Mouse (Mus musculus) layer of hippocampus, adult 2 months (tissue): ENCODE data around the gene Ifnlr1. TPM values are rescaled to one million over a fixed set of nuclear protein-coding genes. Genes with fewer than 3 reads are reported as not detected.

Source experiments
- DNase-seq, 2 experiments: peaks; one replicate each; pipeline ENCODE4 v3.0.0; 2022; ENCODE audit warnings: low spot score in 2 of 2
- H3K27ac ChIP-seq: fragments of 200-600 bp; 2 replicates; pipeline ENCODE4 v1.8.1; 2022
- H3K4me3 ChIP-seq: fragments of 200-600 bp; 2 replicates; pipeline ENCODE4 v1.8.1; 2022; ENCODE audit warnings: mild to moderate bottlenecking
- CTCF ChIP-seq: fragments of 200-600 bp; conservative IDR thresholded peaks from 2 replicates; pipeline ENCODE4 v1.8.1; 2022; ENCODE audit warnings: antibody characterized with exemption, mild to moderate bottlenecking, moderate library complexity
- total RNA-seq, 2 experiments: library from RNA; stranded (reverse); gene quantifications; 2 replicates each; pipeline ENCODE4 v1.2.3; 2021

The Ifnlr1 gene
- total RNA-seq, 2 experiments from 2014 or later: 0.10 to 0.27 TPM

- no peak for DNase-seq
- no peak overlapping the region for H3K4me3 ChIP-seq
- no peak for TF ChIP-seq CTCF
- H3K27ac ChIP-seq: no peak overlapping the region
Measured at GRCm38 (mm10) chr4:135736903-135737302, 50.8 kb downstream of the Ifnlr1 start.

- no peak for DNase-seq
- Histone ChIP-seq H3K27ac (no peak overlapping the region), H3K4me3 (no peak overlapping the region)
- TF ChIP-seq CTCF: no peak
Measured at GRCm38 (mm10) chr4:135738237-135738636, 52.1 kb downstream of the Ifnlr1 start.

GRCm38 (mm10) chr4:135739148-135739547 is 53.1 kb downstream of the Ifnlr1 start:
- no peak for TF ChIP-seq CTCF
- DNase-seq: no peak
- Histone ChIP-seq H3K4me3 (no peak overlapping the region), H3K27ac (no peak overlapping the region)

DNA sequence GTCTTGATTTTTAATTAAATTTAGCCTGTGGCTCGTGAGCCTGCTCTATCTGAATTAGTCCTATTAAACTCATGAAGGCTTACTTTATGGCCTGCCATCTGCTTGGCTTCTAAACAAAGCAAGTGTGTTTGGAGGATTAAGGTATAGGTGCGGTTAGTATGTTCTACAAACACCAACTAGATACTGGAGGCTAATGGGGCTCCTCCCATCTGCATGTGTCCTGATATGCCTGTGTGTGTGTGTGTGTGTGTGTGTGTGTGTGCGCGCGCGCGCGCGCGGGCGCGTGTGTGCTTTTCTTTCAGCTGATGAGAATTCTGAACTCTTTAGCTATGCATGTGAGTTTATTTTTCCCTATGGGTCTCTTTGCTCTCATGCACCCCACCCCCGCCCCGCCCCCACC is 53.6 kb downstream of the Ifnlr1 start:
- no peak for TF ChIP-seq CTCF
- Histone ChIP-seq H3K4me3 (no peak overlapping the region), H3K27ac (no peak overlapping the region)
- no peak for DNase-seq

DNA sequence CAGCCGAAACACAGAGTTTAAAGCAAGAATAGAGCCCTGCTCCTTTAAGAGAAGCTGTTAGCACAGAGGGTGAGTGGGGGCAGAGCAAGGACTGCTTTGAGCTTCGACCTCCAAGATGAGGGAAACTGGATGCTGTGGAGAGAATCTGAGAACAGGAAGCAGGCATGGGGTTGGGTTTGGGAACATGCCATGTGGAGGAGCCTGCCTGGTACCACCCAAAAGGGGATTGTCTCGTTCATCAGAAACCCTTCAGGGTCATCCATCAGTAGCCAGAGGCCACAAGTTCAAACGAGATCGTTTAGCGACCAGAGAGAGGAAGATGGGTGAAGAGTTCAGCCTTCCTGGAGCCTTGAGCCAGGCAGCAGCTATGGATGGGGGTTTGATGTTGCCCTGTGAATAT is 57.4 kb downstream of the Ifnlr1 start:
- H3K27ac ChIP-seq: no peak overlapping the region
- no peak overlapping the region for H3K4me3 ChIP-seq
- no peak for TF ChIP-seq CTCF
- no peak for DNase-seq

DNA sequence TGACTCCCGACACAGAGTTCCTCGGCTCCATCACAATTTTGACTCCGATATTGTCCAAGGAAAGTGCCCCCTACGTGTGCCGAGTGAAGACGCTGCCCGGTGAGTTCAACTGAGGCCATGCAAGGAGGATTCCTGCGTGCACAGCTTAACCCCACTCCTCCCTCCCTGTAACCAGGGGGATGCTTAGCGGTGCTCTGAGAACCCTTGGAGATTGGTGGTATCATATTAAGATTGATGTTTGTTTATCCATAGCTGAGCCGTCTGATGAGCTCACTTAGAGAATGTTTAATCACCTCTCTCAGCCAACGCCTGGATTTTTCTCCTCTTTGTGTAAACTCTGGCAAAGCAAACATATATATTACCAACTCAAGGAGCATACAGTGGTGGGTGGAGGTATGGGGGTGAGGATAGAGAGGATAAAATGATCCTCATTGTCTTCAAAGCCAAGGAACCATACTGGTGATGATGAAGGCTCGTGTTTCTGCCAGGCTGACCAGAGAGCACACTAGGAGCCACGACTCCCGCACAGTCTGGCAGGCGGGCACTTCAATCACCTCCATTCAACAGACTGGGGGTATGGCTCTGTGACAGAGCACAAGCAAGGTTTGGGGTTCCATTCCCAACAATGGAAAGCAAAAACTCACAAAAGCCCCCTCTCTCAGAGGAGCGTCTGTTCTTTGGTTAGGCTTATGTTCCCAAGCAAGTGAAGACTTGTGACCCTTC is 58.8 kb downstream of the Ifnlr1 start:
- no peak overlapping the region for H3K4me3 ChIP-seq
- no peak for TF ChIP-seq CTCF
- no peak for DNase-seq
- no peak overlapping the region for H3K27ac ChIP-seq

DNA sequence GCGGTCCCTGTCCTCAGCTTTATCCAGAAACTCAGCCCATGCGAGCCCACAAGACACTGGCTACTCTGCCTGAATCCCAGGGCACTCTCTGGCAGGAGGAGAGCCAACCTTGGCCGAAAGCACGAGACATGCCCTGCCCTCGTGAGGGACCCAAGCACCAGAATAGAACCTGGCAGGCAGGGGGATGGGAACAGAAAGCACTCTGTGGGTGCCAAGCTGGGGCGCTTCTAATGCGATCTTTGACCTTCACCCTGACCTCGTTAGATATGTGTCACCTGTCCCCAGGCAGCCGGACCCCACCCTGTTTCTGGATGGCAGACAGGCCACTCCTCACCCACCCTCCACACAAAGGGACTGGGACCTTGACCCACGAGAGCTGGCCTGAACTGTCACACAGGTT is 59.5 kb downstream of the Ifnlr1 start:
- no peak for DNase-seq
- no peak for TF ChIP-seq CTCF

DNA sequence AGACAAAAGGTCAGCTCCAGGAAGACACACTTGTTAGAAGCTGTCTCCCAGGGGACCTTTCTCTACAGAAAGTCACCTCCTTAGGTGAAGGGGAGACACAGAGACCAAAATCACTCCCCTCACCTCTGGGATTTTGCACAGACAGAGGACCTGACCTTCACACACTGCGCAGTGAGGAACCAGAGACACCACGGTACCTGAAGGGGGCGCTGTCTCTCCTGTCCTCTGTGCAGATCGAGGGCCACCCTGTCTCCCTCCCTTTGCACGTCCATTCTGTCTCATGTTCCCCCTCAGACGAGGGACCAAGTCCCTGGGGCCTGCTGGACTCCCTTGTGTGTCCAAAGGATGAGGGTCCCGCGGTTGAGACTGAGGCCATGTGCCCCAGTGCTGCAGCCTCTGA is 64.8 kb downstream of the Ifnlr1 start:
- peak; percentile 37; the same call in 1 of the 2 replicates for TF ChIP-seq CTCF
- no peak overlapping the region for H3K4me3 ChIP-seq
- no peak for DNase-seq
- no peak overlapping the region for H3K27ac ChIP-seq

More for the DNA sequence above, 59.5 kb downstream of the Ifnlr1 start:
- Histone ChIP-seq H3K27ac (no peak overlapping the region), H3K4me3 (no peak overlapping the region)

- DNase-seq: no peak
- TF ChIP-seq CTCF: no peak
- no peak overlapping the region for H3K27ac ChIP-seq
- H3K4me3 ChIP-seq: no peak overlapping the region
Measured at GRCm38 (mm10) chr4:135752106-135752778, 66.2 kb downstream of the Ifnlr1 start.

DNA sequence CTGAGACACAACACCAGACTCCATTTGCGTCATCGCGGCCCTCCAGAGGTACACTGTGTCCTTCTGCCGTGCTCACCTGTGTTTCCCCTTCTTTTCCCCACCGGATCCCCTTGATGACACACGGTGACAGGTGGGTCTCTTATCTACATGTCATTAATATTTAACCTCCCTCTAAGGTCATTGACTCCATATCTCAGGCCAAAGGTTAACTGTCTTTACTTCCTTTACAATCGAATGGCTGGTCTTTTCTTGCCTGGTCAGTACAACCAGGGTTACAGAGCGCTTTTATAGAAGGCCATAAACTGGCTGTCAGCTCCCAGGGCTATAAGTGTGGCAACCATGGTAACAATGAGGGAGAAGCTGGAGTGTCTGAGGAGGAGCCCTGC is 66.7 kb downstream of the Ifnlr1 start:
- H3K4me3 ChIP-seq: no peak overlapping the region
- no peak for TF ChIP-seq CTCF
- DNase-seq: no peak
- no peak overlapping the region for H3K27ac ChIP-seq

Other genes starting within 250 kb of the Ifnlr1 start
- gene Stpg1, start 191.5 kb upstream of the Ifnlr1 start, total RNA-seq: 1 to 10 TPM; 1.4 to 2.2 TPM
- 10 to 100 TPM; 81.8 to 85.3 TPM for gene Nipal3, start 191.2 kb upstream of the Ifnlr1 start, total RNA-seq
- gene Grhl3, start 112.7 kb upstream of the Ifnlr1 start, total RNA-seq: under 1 TPM; 0.56 to 0.97 TPM
- gene Il22ra1, start 41.9 kb downstream of the Ifnlr1 start, total RNA-seq: under 1 TPM; 0.12 to 0.13 TPM
- gene Myom3, start 73.4 kb downstream of the Ifnlr1 start, total RNA-seq: under 1 TPM; 0.56 to 0.76 TPM
- 10 to 100 TPM; 82.6 to 94.2 TPM for gene Srsf10, start 169.5 kb downstream of the Ifnlr1 start, total RNA-seq
- gene Pnrc2, start 187.6 kb downstream of the Ifnlr1 start, total RNA-seq: 10 to 100 TPM; 52.7 to 54.8 TPM
- under 1 TPM in 1 of 2 experiments, not detected in 1; 0.12 TPM for gene Cnr2, start 209.1 kb downstream of the Ifnlr1 start, total RNA-seq
- 10 to 100 TPM; 39.4 to 39.7 TPM for gene Fuca1, start 234.4 kb downstream of the Ifnlr1 start, total RNA-seq